Mouse (Mus musculus) kidney, embryonic 14.5 days (tissue): ENCODE results near the gene Per1. TPM values are rescaled to one million over a fixed set of nuclear protein-coding genes. Genes with fewer than 3 reads are reported as not detected.
"Not testable (repeated sequence)": the region's sequence is repeated elsewhere in the genome, so short reads cannot be mapped to it uniquely, and the experiment has no call there.

Source experiments
- ATAC-seq: fragments of 200-750 bp; cut with Nextera tagmentation; 2 replicates; pipeline ENCODE4 v1.8.0; 2017; ENCODE audit warnings: moderate number of reproducible peaks, mild to moderate bottlenecking, moderate TSS enrichment, moderate library complexity; ENCODE audit not compliant: low FRiP score, low TSS enrichment
- H3K27ac ChIP-seq: fragments of 300-500 bp; sonication (generic); 2 replicates; pipeline ENCODE4 v1.5.1; 2014; ENCODE audit warnings: low read depth, mild to moderate bottlenecking, low read length, moderate library complexity, mixed read lengths
- H3K27me3 ChIP-seq: fragments of 300-500 bp; sonication (generic); 2 replicates; pipeline ENCODE4 v1.6.1; 2014; ENCODE audit warnings: mild to moderate bottlenecking, low read length; ENCODE audit not compliant: control insufficient read depth, insufficient read depth
- H3K36me3 ChIP-seq: fragments of 300-500 bp; sonication (generic); 2 replicates; pipeline ENCODE4 v1.6.1; 2014; ENCODE audit warnings: low read length, mixed read lengths; ENCODE audit not compliant: control insufficient read depth, insufficient read depth
- H3K4me1 ChIP-seq: fragments of 300-500 bp; sonication (generic); 2 replicates; pipeline ENCODE4 v1.6.1; 2014; ENCODE audit warnings: low read length, mixed read lengths; ENCODE audit not compliant: control insufficient read depth, insufficient read depth
- H3K4me2 ChIP-seq: fragments of 300-500 bp; sonication (generic); replicated peaks from 2 replicates; pipeline ENCODE4 v1.6.1; 2014; ENCODE audit warnings: low read depth, mild to moderate bottlenecking, low read length
- H3K4me3 ChIP-seq: fragments of 300-500 bp; sonication (generic); 2 replicates; pipeline ENCODE4 v1.5.1; 2014; ENCODE audit warnings: mild to moderate bottlenecking, low read length
- H3K9ac ChIP-seq: fragments of 300-500 bp; sonication (generic); 2 replicates; pipeline ENCODE4 v1.6.1; 2014; ENCODE audit warnings: low read depth, mild to moderate bottlenecking, low read length, moderate library complexity
- H3K9me3 ChIP-seq: fragments of 300-500 bp; sonication (generic); 2 replicates; pipeline ENCODE4 v1.6.1; 2016; ENCODE audit warnings: low read length; ENCODE audit not compliant: control insufficient read depth
- WGBS: fragments of 180-500 bp; shearing (Covaris S2); extraction: QIAGEN DNeasy Blood & Tissue Kit; methylation state at CpG from one replicate; pipeline ENCODE4 v1.1.7; 2014; 5-methylcytosine and 5-hydroxymethylcytosine counted together
- polyA plus RNA-seq: library from polyadenylated mRNA; unstranded; fragments of >200 nt; fragmentation: Nextera tagmentation; extraction: Ambion mirVana; gene quantifications from 2 replicates; pipeline ENCODE4 v1.2.1, GENCODE M21; 2014

Per1 gene
- polyA plus RNA-seq, 1 experiment from 2014 or later = 8.9 TPM

GRCm38 (mm10) chr11:69092871-69093270 is 2.1 kb upstream of the Per1 start:
- Histone ChIP-seq H3K27me3 (no peaks in the 10 kb centered on the region), H3K4me2 (no peak overlapping the region), H3K9me3 (no peaks in the 10 kb centered on the region), H3K36me3 (peaks cover 33% of the 10 kb centered on the region), H3K27ac (no peak overlapping the region), H3K9ac (no peak overlapping the region), H3K4me1 (peaks cover 43% of the 10 kb centered on the region), H3K4me3 (no peak overlapping the region)
- ATAC-seq = no peak
- 90% methylated on average over 4 of the region's 4 CpGs for WGBS

- Histone ChIP-seq H3K36me3 (peaks cover 33% of the 10 kb centered on the region), H3K4me1 (peaks cover 53% of the 10 kb centered on the region)
- not testable (repeated sequence) for ATAC-seq, H3K4me2 ChIP-seq, H3K9me3 ChIP-seq, H3K27ac ChIP-seq, H3K27me3 ChIP-seq, H3K4me3 ChIP-seq, H3K9ac ChIP-seq
- WGBS = 88% methylated on average over 7 of the region's 7 CpGs
These were observed 1.2 kb upstream of the Per1 start for GRCm38 (mm10) chr11:69093856-69094255.

- Histone ChIP-seq H3K4me1 (peaks cover 50% of the 10 kb centered on the region), H3K9me3 (no peaks in the 10 kb centered on the region), H3K4me2 (peak overlapping the region; percentile 95), H3K27me3 (no peaks in the 10 kb centered on the region), H3K36me3 (peaks cover 22% of the 10 kb centered on the region), H3K27ac (peak overlapping the region; percentile 89), H3K4me3 (peak overlapping the region; percentile 62), H3K9ac (peak overlapping the region; percentile 74)
- 2% methylated on average over 27 of the region's 27 CpGs for WGBS
- ATAC-seq = no peak
These were observed 654 bp downstream of the Per1 start for GRCm38 (mm10) chr11:69095511-69096231.

GRCm38 (mm10) chr11:69096360-69096986 is 1.5 kb downstream of the Per1 start:
- Histone ChIP-seq H3K36me3 (peaks cover 23% of the 10 kb centered on the region), H3K9me3 (no peaks in the 10 kb centered on the region), H3K9ac (peak overlapping the region; percentile 74), H3K27me3 (no peaks in the 10 kb centered on the region), H3K27ac (peak overlapping the region; percentile 86; the same call in 1 of the 2 replicates), H3K4me2 (peak overlapping the region; percentile 95), H3K4me3 (peak overlapping the region; percentile 62), H3K4me1 (peaks cover 51% of the 10 kb centered on the region)
- WGBS = 10% methylated on average over 9 of the region's 9 CpGs
- ATAC-seq = no peak

GRCm38 (mm10) chr11:69096987-69097900 is 2.2 kb downstream of the Per1 start:
- Histone ChIP-seq H3K9me3 (no peaks in the 10 kb centered on the region), H3K36me3 (peaks cover 23% of the 10 kb centered on the region), H3K27me3 (no peaks in the 10 kb centered on the region), H3K4me3 (peak overlapping the region; percentile 62), H3K4me2 (peak overlapping the region; percentile 95), H3K9ac (peak overlapping the region; percentile 74), H3K4me1 (peaks cover 51% of the 10 kb centered on the region), H3K27ac (peak overlapping the region; percentile 86)
- ATAC-seq = peak; percentile 14
- WGBS = 4% methylated on average over 24 of the region's 29 CpGs

- WGBS = 15% methylated on average over 8 of the region's 8 CpGs
- Histone ChIP-seq H3K9me3 (no peaks in the 10 kb centered on the region), H3K27ac (peak overlapping the region; percentile 88; the same call in 1 of the 2 replicates), H3K9ac (no peak overlapping the region; the same call in 1 of the 2 replicates), H3K4me1 (peaks cover 51% of the 10 kb centered on the region), H3K4me2 (peak overlapping the region; percentile 96), H3K27me3 (no peaks in the 10 kb centered on the region), H3K36me3 (peaks cover 27% of the 10 kb centered on the region), H3K4me3 (peak overlapping the region; percentile 51; the same call in 1 of the 2 replicates)
- no peak for ATAC-seq
These were observed 3.2 kb downstream of the Per1 start for GRCm38 (mm10) chr11:69098039-69098761.

- peak overlapping the region; percentile 51 for H3K4me3 ChIP-seq
- no peaks in the 10 kb centered on the region for H3K9me3 ChIP-seq
- WGBS = 0% methylated on average over 19 of the region's 19 CpGs
- peak overlapping the region; percentile 67 for H3K9ac ChIP-seq
- peak overlapping the region; percentile 88 for H3K27ac ChIP-seq
- peaks cover 32% of the 10 kb centered on the region for H3K36me3 ChIP-seq
- H3K27me3 ChIP-seq = no peaks in the 10 kb centered on the region
- peaks cover 51% of the 10 kb centered on the region for H3K4me1 ChIP-seq
- peak overlapping the region; percentile 96 for H3K4me2 ChIP-seq
- ATAC-seq = peak; percentile 8; the same call in 1 of the 2 replicates
These were observed 3.7 kb downstream of the Per1 start for GRCm38 (mm10) chr11:69098762-69099091.

- Histone ChIP-seq H3K4me1 (peaks cover 50% of the 10 kb centered on the region), H3K27ac (peak overlapping the region; percentile 88), H3K27me3 (no peaks in the 10 kb centered on the region), H3K9ac (peak overlapping the region; percentile 67), H3K36me3 (peaks cover 38% of the 10 kb centered on the region), H3K4me2 (peak overlapping the region; percentile 96), H3K9me3 (no peaks in the 10 kb centered on the region), H3K4me3 (peak overlapping the region; percentile 51)
- no peak for ATAC-seq
- 2% methylated on average over 22 of the region's 22 CpGs for WGBS
These were observed 4.3 kb downstream of the Per1 start for GRCm38 (mm10) chr11:69099177-69099914.
